Mouse (Mus musculus): ENCODE measurements at regions not wholly inside any gene's neighbourhood (a gene's known extent, or its start where the extent isn't known, plus 50 kb on each side); places are given as distances from the start of the nearest gene placed in this dataset.
"Not testable (repeated sequence)": the region's sequence is repeated elsewhere in the genome, so short reads cannot be mapped to it uniquely, and the experiment has no call there.

- no peak for DNase-seq (ENCODE audit: low read depth)
Measured at GRCm38 (mm10) chr8:126877039-126877365, 68.6 kb downstream of the Tomm20 start.

GRCm38 (mm10) chr8:126876300-126877038 is 69.2 kb downstream of the Tomm20 start:
- no peak for DNase-seq (ENCODE audit: low read depth)

- no peak for DNase-seq (ENCODE audit: low read depth)
Measured at GRCm38 (mm10) chr8:126875491-126876155, 70.0 kb downstream of the Tomm20 start.

GRCm38 (mm10) chr8:126874846-126875245 is 70.8 kb downstream of the Tomm20 start:
- DNase-seq (ENCODE audit: low read depth) = no peak

- no peak for DNase-seq (ENCODE audit: low read depth)
Measured at GRCm38 (mm10) chr8:126874126-126874730, 71.4 kb downstream of the Tomm20 start.

GRCm38 (mm10) chr8:126873306-126873705 is 72.3 kb downstream of the Tomm20 start:
- DNase-seq (ENCODE audit: low read depth) = no peak

GRCm38 (mm10) chr8:126872574-126872973 is 73.1 kb downstream of the Tomm20 start:
- DNase-seq (ENCODE audit: low read depth) = no peak

- no peak for DNase-seq (ENCODE audit: low read depth)
Measured at GRCm38 (mm10) chr8:126872133-126872532, 73.5 kb downstream of the Tomm20 start.

- DNase-seq (ENCODE audit: low read depth) = no peak
Measured at GRCm38 (mm10) chr8:126869464-126869850, 76.2 kb downstream of the Tomm20 start.

- no peak for DNase-seq (ENCODE audit: low read depth)
Measured at GRCm38 (mm10) chr8:126868831-126869463, 76.7 kb downstream of the Tomm20 start.

GRCm38 (mm10) chr8:126867121-126867988 is 78.3 kb downstream of the Tomm20 start:
- DNase-seq (ENCODE audit: low read depth) = no peak

GRCm38 (mm10) chr8:126864314-126864948 is 81.2 kb downstream of the Tomm20 start:
- no peak for DNase-seq (ENCODE audit: low read depth)

GRCm38 (mm10) chr8:126863661-126864060 is 82.0 kb downstream of the Tomm20 start:
- not testable (repeated sequence) for DNase-seq (ENCODE audit: low read depth)

- no peak for DNase-seq (ENCODE audit: low read depth)
Measured at GRCm38 (mm10) chr8:126861754-126862153, 83.9 kb downstream of the Tomm20 start.

GRCm38 (mm10) chr8:126860630-126861029 is 85.0 kb downstream of the Tomm20 start:
- no peak for DNase-seq (ENCODE audit: low read depth)

GRCm38 (mm10) chr8:126859706-126860424 is 85.8 kb downstream of the Tomm20 start:
- DNase-seq (ENCODE audit: low read depth) = no peak

- DNase-seq (ENCODE audit: low read depth) = no peak
Measured at GRCm38 (mm10) chr8:126857307-126858203, 88.1 kb downstream of the Tomm20 start.

- no peak for DNase-seq (ENCODE audit: low read depth)
Measured at GRCm38 (mm10) chr8:126855914-126856313, 89.7 kb downstream of the Tomm20 start.

- no peak for DNase-seq (ENCODE audit: low read depth)
Measured at GRCm38 (mm10) chr8:126855056-126855609, 90.5 kb downstream of the Tomm20 start.

Data from c-Kit-positive CD71-negative TER-119-negative erythroid progenitor cells, embryonic 14.5 days (primary cell).